Mouse (Mus musculus) lung, embryonic 14.5 days (tissue): ENCODE measurements around the gene Jmy. TPM values are rescaled to one million over a fixed set of nuclear protein-coding genes. Genes with fewer than 3 reads are reported as not detected.

ENCODE experiments used
- ATAC-seq: fragments of 200-750 bp; cut with Nextera tagmentation; 2 replicates; pipeline ENCODE4 v1.8.0; 2017; ENCODE audit warnings: mild to moderate bottlenecking, moderate TSS enrichment, moderate library complexity; ENCODE audit not compliant: insufficient read depth
- DNase-seq: peaks from one replicate; pipeline ENCODE4 v3.0.0-alpha.2; 2015
- H3K27ac ChIP-seq: fragments of 300-500 bp; sonication (generic); 2 replicates; pipeline ENCODE4 v1.5.1; 2014; ENCODE audit warnings: low read depth, mild to moderate bottlenecking, moderate library complexity
- H3K27me3 ChIP-seq: fragments of 300-500 bp; sonication (generic); 2 replicates; pipeline ENCODE4 v1.6.1; 2014; ENCODE audit warnings: low read length, control low read depth; ENCODE audit not compliant: insufficient read depth
- H3K36me3 ChIP-seq: fragments of 300-500 bp; sonication (generic); 2 replicates; pipeline ENCODE4 v1.6.1; 2014; ENCODE audit warnings: control low read depth; ENCODE audit not compliant: insufficient read depth
- H3K4me1 ChIP-seq: fragments of 300-500 bp; sonication (generic); 2 replicates; pipeline ENCODE4 v1.6.1; 2014; ENCODE audit warnings: antibody characterized with exemption, control low read depth; ENCODE audit not compliant: insufficient read depth
- H3K4me2 ChIP-seq: fragments of 300-500 bp; sonication (generic); 2 replicates; pipeline ENCODE4 v1.6.1; 2014; ENCODE audit warnings: mild to moderate bottlenecking
- H3K4me3 ChIP-seq: fragments of 300-500 bp; sonication (generic); 2 replicates; pipeline ENCODE4 v1.5.1; 2014; ENCODE audit warnings: low read depth, low read length
- H3K9ac ChIP-seq: fragments of 300-500 bp; sonication (generic); 2 replicates; pipeline ENCODE4 v1.6.1; 2014
- H3K9me3 ChIP-seq: fragments of 300-500 bp; sonication (generic); 2 replicates; pipeline ENCODE4 v1.6.1; 2016; ENCODE audit warnings: low read depth, low read length, control low read depth
- CTCF ChIP-seq: IDR thresholded peaks from 2 replicates; pipeline ENCODE4 v1.5.1; 2016; ENCODE audit warnings: antibody characterized with exemption, low read depth
- WGBS: fragments of 180-500 bp; shearing (Covaris S2); extraction: QIAGEN DNeasy Blood & Tissue Kit; methylation state at CpG from one replicate; pipeline ENCODE4 v1.1.7; 2014; 5-methylcytosine and 5-hydroxymethylcytosine counted together
- polyA plus RNA-seq: library from polyadenylated mRNA; unstranded; fragments of >200 nt; fragmentation: Nextera tagmentation; extraction: Ambion mirVana; gene quantifications from 2 replicates; pipeline ENCODE4 v1.2.1, GENCODE M21; 2014

Gene Jmy
- polyA plus RNA-seq, 1 experiment from 2014 or later, result 7.9 TPM

- H3K9me3 ChIP-seq, result no peaks in the 10 kb centered on the region
- H3K4me1 ChIP-seq, result no peaks in the 10 kb centered on the region
- TF ChIP-seq CTCF, result no peak
- peak overlapping the region; percentile 41 for H3K4me2 ChIP-seq
- H3K27me3 ChIP-seq, result no peaks in the 10 kb centered on the region
- H3K36me3 ChIP-seq, result no peaks in the 10 kb centered on the region
- peak; percentile 51 for DNase-seq
- WGBS, result 36% methylated on average over 7 of the region's 7 CpGs
- peak overlapping the region; percentile 82 for H3K27ac ChIP-seq
- 0 out of 2 replicates have a peak overlapping the region, but pooled peaks have one; percentile 23 for H3K9ac ChIP-seq
- no peak overlapping the region for H3K4me3 ChIP-seq
- ATAC-seq, result peak; percentile 78
Observed at GRCm38 (mm10) chr13:93388594-93389241, 110.9 kb downstream of the Jmy start.

- Histone ChIP-seq H3K9me3 (no peaks in the 10 kb centered on the region), H3K27ac (no peak overlapping the region), H3K4me2 (no peak overlapping the region), H3K4me3 (no peak overlapping the region), H3K4me1 (no peaks in the 10 kb centered on the region), H3K36me3 (no peaks in the 10 kb centered on the region), H3K27me3 (no peaks in the 10 kb centered on the region), H3K9ac (no peak overlapping the region)
- WGBS, result 95% methylated on average over 5 of the region's 5 CpGs
- no peak for DNase-seq
- no peak for TF ChIP-seq CTCF
- no peak for ATAC-seq
Observed at GRCm38 (mm10) chr13:93387440-93387839, 112.2 kb downstream of the Jmy start.

- Histone ChIP-seq H3K27ac (no peak overlapping the region), H3K4me3 (no peak overlapping the region), H3K27me3 (no peaks in the 10 kb centered on the region), H3K4me2 (no peak overlapping the region), H3K4me1 (no peaks in the 10 kb centered on the region), H3K9me3 (no peaks in the 10 kb centered on the region), H3K36me3 (no peaks in the 10 kb centered on the region), H3K9ac (no peak overlapping the region)
- DNase-seq (no peak), ATAC-seq (no peak)
- TF ChIP-seq CTCF, result no peak
- 67% methylated on average over 1 of the region's 1 CpGs for WGBS
Observed at GRCm38 (mm10) chr13:93385147-93385546, 114.5 kb downstream of the Jmy start.

DNA sequence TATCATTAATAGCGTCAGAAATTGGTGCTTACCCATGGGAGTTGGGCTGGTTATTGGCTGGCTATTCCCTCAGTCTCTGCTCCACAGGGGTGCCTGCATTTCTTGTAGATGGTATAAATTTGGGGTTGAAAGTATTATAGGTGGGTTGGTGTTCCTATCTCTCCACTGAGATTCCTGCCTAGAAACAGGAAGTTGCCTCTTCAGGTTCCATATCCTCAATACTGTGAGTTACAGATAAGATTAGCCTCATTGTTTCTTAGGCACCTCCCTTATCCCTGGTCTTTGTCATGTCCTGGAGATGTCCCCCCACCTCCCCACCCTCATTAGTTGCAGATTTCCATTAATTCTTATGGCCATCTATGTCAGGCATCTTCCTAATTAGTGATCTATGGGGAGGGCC is 115.1 kb downstream of the Jmy start:
- no peak for DNase-seq
- no peaks in the 10 kb centered on the region for H3K36me3 ChIP-seq
- H3K4me2 ChIP-seq, result no peak overlapping the region
- H3K4me1 ChIP-seq, result no peaks in the 10 kb centered on the region
- TF ChIP-seq CTCF, result no peak
- H3K27ac ChIP-seq, result no peak overlapping the region
- no peak overlapping the region for H3K9ac ChIP-seq
- 96% methylated on average over 1 of the region's 1 CpGs for WGBS
- no peaks in the 10 kb centered on the region for H3K27me3 ChIP-seq
- H3K9me3 ChIP-seq, result no peaks in the 10 kb centered on the region
- no peak for ATAC-seq
- H3K4me3 ChIP-seq, result no peak overlapping the region

DNA sequence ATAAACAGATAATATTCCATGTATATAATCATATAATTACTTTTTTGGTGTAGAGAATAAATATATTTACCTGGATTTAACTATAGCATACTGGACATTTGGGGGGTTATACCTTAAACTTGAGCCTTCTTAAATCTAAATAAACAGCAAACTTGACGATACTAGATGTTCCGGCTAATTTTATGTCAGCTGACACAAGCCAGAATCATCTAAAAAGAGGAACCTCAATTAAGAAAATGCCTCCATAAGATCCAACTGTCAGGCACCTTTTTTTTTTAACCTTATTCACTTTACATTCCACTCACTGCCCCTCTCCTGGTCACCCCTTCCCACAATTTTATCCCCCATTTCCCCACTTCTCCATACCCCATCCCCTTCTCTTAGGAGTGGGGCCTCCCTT is 116.0 kb downstream of the Jmy start:
- WGBS, result 91% methylated on average over 2 of the region's 2 CpGs
- no peak overlapping the region for H3K9ac ChIP-seq
- no peak for TF ChIP-seq CTCF
- H3K27ac ChIP-seq, result no peak overlapping the region
- no peaks in the 10 kb centered on the region for H3K36me3 ChIP-seq
- no peak overlapping the region for H3K4me2 ChIP-seq
- H3K27me3 ChIP-seq, result no peaks in the 10 kb centered on the region
- ATAC-seq, result no peak
- no peak overlapping the region for H3K4me3 ChIP-seq
- H3K4me1 ChIP-seq, result no peaks in the 10 kb centered on the region
- no peaks in the 10 kb centered on the region for H3K9me3 ChIP-seq
- DNase-seq, result no peak

- H3K9me3 ChIP-seq, result no peaks in the 10 kb centered on the region
Observed at GRCm38 (mm10) chr13:93383092-93383491, 116.5 kb downstream of the Jmy start.

GRCm38 (mm10) chr13:93381301-93381700 is 118.3 kb downstream of the Jmy start:
- no peak for TF ChIP-seq CTCF
- ATAC-seq, result no peak

More at GRCm38 (mm10) chr13:93383092-93383491, 116.5 kb downstream of the Jmy start:
- H3K4me2 ChIP-seq, result no peak overlapping the region
- 89% methylated on average over 5 of the region's 5 CpGs for WGBS
- H3K27me3 ChIP-seq, result no peaks in the 10 kb centered on the region
- no peak for DNase-seq
- no peak overlapping the region for H3K9ac ChIP-seq
- H3K36me3 ChIP-seq, result no peaks in the 10 kb centered on the region
- no peak for ATAC-seq
- no peak for TF ChIP-seq CTCF
- H3K4me1 ChIP-seq, result no peaks in the 10 kb centered on the region
- no peak overlapping the region for H3K27ac ChIP-seq
- H3K4me3 ChIP-seq, result no peak overlapping the region

More at GRCm38 (mm10) chr13:93381301-93381700, 118.3 kb downstream of the Jmy start:
- Histone ChIP-seq H3K9ac (no peak overlapping the region), H3K4me3 (no peak overlapping the region), H3K36me3 (no peaks in the 10 kb centered on the region), H3K27ac (no peak overlapping the region), H3K9me3 (no peaks in the 10 kb centered on the region), H3K4me2 (no peak overlapping the region), H3K27me3 (no peaks in the 10 kb centered on the region), H3K4me1 (no peaks in the 10 kb centered on the region)
- DNase-seq, result no peak
- WGBS, result 57% methylated on average over 1 of the region's 1 CpGs
